Mouse (Mus musculus) cerebellum, adult 2 months (tissue): ENCODE measurements around the gene Pttg1ip.

ENCODE experiments used
- CTCF ChIP-seq: fragments of 200-500 bp; IDR thresholded peaks from 2 replicates; pipeline ENCODE4 v1.5.1; 2011; ENCODE audit warnings: low read depth, mild to moderate bottlenecking, control low read depth, low read length, moderate library complexity, borderline replicate concordance; ENCODE audit not compliant: insufficient read depth
- POLR2A ChIP-seq: fragments of 200-500 bp; IDR thresholded peaks from 2 replicates; pipeline ENCODE4 v1.6.1; 2011; ENCODE audit warnings: low read length, control low read depth, borderline replicate concordance; ENCODE audit not compliant: insufficient read depth

DNA sequence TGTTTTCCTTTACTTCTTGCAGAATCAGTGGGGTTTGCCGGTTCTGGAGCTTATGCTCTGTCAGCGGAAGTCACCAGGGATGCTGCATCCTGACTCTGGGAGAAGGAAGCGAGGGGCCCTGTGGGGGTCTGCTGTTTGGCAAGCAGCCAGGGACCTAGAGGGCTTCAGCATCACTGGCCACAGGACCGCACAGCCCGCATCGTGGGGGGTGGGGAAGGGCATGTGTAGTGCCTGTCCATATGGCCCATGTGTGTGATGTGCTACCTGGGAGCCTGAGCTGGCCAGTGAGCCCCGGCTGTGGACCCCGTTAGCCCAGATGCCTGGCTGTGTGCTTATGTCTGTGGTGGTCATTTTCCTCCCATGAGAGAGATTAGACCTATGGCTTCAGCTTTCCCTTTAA, 8.2 kb downstream of the Pttg1ip start:
- no peak for TF ChIP-seq CTCF
- no peak for TF ChIP-seq POLR2A
